Mouse (Mus musculus) large intestine, adult 2 months (tissue): ENCODE results near the gene Lypd4. TPM values are rescaled to one million over a fixed set of nuclear protein-coding genes. Genes with fewer than 3 reads are reported as not detected.
"Not testable (repeated sequence)": the region's sequence is repeated elsewhere in the genome, so short reads cannot be mapped to it uniquely, and the experiment has no call there.

Source experiments
- DNase-seq: peaks from one replicate; pipeline ENCODE4 v3.0.0-alpha.2; 2012; ENCODE audit warnings: low read depth, low spot score
- WGBS: fragments of 180-500 bp; shearing (Covaris S2); methylation state at CpG from one replicate; pipeline ENCODE4 v1.1.7; 2018; 5-methylcytosine and 5-hydroxymethylcytosine counted together
- polyA plus RNA-seq: library from polyadenylated mRNA; depleted of rRNA; stranded (reverse); fragments of >200 nt; gene quantifications from 2 replicates; pipeline ENCODE4 v1.2.3, GENCODE M21; 2012; rRNA removed

Lypd4 gene
- polyA plus RNA-seq, 1 experiment: not detected

DNA sequence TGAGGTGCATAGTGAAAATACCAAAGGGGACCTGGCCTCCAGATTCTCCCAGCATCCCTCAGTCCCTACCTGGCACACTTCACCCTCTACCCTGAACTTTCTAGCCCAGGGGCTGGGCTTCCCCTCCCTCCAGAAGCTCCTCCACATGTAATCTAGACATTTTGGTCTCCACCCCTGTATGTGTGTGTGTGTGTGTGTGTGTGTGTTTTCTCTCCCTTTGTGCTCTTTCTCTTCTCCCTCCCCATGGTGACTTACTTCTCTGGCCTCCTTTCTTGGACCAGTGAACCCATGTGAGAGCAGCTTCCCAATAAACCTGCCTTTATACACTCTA lies 16.5 kb downstream of the Lypd4 start:
- no peak for DNase-seq

DNA sequence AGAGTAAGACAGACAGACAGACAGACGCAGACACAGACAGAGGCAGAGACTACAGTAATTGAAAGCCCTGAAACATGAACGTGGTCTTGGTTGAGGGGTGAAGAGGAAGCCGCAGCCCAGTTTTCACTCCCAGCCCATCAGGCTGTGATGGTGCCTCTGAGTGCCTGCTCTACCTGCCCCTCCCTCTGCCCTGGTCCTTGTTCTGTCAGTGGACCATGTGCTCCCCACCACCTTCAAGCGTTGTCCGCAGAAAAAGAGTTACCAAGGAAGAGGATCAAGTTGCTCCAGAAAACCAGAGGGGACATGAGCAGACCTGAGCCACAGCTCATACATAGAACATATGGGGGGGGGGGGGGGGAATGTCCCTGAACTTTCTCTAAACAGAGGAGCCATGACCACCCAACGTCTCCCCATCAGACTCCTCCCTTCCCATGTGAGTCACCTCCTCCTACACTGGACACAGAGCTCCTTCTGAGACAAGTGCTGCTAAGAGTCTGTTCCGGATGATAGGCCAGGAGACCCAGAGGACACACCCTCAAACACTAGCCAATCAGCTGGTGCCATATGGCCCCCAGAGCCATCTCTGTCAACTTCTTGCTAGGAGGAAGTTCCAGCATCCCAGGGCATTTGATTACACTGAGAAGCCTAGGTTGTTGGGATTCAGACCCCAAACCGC lies 17.0 kb downstream of the Lypd4 start:
- no peak for DNase-seq
- 76% methylated on average over 8 of the region's 8 CpGs for WGBS

DNA sequence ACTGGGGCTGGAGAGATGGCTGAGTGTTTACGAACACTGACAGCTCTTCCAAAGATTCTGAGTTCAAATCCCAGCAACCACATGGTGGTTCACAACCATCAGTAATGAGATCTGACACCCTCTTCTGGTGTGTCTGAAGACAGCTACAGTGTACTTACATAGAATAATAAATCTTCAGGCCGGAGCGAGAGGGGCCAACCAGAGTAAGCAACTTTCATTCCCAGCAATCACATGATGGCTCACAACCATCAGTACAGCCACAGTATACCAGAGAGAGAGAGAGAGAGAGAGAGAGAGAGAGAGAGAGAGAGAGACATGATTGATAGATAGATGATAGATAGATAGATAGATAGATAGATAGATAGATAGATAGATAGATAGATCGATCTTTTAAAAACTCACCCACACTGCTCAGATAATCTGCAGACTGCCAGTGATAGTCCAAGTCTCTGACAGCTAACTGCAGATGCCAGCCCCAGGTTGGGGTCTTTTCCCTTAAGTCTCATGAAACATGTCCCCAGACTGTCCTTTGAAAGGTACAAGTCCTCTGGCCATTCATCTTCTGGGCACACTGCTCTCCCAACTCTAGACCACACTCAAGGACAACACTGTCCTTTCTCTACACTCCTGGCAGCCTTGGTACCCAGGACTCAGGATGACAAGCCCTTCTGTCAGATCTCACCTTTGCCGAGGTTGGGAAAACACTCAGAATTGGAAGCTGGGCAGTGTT lies 18.0 kb downstream of the Lypd4 start:
- WGBS: 81% methylated on average over 5 of the region's 5 CpGs
- DNase-seq: no peak

DNA sequence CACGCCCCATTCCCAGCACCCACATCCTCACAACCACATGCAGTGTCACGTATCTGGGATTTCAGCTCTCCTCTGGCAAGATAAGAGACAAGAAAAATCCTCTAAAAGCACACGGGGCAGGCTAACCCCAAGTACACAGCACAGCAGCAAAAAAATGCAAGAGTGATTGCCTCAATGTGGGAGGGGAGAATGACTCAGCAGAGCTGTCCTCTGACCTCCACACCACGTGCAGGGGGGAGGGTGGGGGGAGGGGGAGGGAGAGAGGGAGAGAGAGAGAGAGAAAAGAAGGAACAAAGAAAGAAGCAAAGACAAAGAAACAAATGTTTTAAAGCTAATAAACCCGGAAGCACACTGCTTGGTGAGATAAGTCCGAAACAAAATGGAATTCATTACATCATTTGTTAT lies 18.8 kb downstream of the Lypd4 start:
- no peak for DNase-seq
- WGBS: 14% methylated on average over 6 of the region's 6 CpGs

DNA sequence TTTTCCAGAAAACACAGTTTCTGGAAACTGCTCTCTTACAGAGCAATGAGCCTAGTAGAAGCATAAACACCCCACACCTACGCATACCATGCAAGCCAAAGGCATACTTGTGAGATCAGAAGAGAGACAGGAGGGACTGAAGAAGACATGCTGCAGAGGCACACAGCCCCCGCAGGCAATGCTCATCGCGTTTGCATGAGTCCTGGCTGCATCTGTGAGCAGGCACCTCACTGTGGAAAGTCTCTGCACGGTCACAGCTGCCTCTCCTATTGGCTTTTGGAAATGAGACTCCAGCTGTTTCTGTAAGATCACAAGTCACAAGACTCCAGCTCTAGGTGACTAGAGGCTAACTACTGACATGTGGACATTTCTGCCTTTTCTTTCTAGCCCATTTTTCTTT lies 19.6 kb downstream of the Lypd4 start:
- 18% methylated on average over 5 of the region's 5 CpGs for WGBS
- DNase-seq: no peak

DNA sequence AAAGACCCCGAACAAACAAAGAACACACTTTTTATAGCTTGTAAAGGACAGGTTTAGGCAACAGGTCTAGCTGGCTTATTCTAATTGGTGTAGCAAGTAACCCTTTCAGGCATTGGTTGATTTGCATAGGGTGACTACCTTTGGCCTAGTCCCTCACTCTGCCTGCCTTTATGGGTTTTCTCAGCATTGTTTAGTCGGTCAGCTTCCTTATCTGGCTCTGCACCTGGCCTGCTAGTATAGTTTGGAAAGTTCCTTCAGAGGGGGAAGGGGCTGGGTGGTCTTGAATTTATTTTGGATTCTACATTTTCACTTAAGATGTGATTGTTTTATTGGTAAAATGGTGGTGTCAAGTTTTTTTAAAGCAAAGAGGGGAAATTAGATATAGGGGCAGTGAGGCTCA lies 23.2 kb downstream of the Lypd4 start:
- not testable (repeated sequence) for DNase-seq
- WGBS: 17% methylated on average over 2 of the region's 2 CpGs

DNA sequence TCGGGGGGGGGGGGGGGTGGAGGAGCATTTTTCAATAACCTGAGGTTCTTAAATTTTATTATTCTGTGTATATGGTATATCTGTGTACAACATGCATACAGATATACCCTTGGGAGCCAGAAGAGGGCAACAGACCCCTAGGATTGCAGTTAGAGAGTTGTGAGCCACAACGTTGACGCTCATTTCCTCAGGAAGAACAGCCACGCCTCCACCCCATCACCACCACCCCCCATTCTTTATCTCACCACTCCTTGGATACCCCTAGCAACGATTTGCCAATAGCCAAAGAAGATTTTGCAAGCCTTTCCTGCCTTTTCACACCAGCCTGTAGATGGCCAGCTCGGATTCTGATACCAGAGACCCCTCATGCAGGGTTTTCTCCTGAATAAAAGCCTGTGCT lies 24.0 kb downstream of the Lypd4 start:
- 9% methylated on average over 6 of the region's 6 CpGs for WGBS
- no peak for DNase-seq

DNA sequence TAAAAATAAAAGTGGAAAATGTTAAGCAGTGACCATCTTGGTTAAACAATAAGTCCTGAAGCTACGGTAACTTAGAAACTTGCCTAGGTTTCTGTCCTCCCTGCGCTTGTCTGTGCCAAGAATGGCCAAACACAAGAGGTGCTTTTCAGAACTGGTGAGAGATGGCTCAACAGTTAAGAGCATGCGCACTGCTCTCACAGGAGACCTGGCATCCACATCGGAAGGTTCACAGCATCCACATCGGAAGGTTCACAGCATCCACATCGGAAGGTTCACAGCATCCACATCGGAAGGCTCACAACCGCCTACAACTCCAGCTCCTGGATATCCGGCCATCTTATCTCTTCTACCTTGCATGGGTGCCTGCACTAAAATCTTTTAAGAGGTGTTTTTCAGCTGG lies 24.6 kb downstream of the Lypd4 start:
- WGBS: 85% methylated on average over 9 of the region's 9 CpGs
- no peak for DNase-seq

DNA sequence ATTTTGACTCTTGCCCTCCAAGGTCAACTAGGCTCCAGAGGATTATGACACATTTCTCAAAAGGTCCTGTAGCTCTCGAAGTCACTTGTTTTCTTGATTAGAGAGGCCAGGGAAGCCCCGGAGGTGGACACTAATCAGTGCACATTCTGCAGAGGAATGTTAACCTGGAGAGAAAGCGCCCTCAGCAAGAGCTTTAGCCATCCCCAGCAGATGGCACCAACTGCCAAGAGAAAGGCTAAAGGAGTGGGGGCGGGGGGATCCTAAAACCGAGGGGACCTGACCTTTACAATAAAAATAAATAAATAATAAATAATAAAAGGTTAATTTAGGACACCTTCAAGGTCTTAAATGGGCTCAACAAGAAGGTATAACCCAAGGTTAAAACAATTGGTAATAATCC lies 25.6 kb downstream of the Lypd4 start:
- 46% methylated on average over 5 of the region's 5 CpGs for WGBS
- no peak for DNase-seq

DNA sequence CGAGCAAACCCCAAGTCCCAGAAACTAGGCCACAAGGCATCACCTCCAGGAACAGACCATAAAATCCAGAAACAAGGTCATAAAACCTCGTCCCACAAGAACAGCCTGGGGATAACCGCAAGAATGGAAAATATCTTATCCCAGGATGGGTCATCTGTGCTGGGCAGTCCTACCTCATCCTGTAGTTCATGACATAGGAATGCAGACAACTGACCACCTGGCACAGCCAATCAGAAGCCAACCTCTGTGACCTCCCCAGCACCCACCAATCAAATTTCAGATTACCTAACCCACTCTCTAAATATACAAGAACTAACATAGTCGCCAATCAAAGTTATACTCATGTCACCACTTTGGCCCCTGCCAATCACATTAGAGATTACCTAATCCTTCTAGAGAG lies 28.7 kb downstream of the Lypd4 start:
- WGBS: 26% methylated on average over 4 of the region's 4 CpGs
- DNase-seq: no peak

DNA sequence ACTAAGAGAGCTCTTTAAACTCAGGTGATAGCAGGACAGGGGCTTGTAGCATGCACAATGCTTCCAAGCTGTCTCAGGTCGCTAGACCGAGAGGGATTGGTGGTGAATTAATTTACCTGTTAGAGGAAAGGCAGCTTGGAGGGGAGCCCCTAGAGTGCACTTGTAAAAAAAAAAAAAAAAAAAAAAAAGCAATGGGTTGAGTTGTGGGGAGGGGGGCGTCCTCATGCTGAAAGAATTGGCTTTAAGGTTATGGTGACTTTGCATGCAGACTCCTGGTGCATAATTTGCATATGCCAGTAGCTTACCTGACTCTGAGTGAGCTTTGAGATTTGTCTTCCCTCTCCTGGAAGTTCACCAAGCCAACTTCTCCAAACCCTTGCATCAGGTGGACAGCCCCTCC lies 29.4 kb downstream of the Lypd4 start:
- WGBS: 70% methylated on average over 3 of the region's 3 CpGs
- no peak for DNase-seq

DNA sequence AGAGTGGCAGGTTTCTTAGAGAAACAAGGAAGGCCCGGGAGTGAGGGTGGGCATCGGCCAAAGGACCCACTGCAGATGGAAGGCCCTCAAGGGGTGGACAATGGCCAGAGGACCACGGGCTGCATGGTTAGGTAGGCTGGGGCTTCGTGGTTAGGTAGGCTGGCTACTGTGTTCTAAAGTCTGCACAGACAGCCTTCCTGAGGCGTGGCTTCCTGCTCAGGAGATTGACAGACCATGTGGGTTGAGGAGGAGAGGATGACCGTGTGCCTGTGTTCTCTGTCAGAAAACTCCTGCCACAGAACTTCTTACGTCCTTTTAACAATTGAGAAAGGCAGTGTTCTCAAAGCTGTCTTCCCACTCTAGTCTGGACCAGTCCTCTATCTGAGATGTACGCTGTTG lies 30.3 kb downstream of the Lypd4 start:
- DNase-seq: no peak
- 67% methylated on average over 8 of the region's 8 CpGs for WGBS

DNA sequence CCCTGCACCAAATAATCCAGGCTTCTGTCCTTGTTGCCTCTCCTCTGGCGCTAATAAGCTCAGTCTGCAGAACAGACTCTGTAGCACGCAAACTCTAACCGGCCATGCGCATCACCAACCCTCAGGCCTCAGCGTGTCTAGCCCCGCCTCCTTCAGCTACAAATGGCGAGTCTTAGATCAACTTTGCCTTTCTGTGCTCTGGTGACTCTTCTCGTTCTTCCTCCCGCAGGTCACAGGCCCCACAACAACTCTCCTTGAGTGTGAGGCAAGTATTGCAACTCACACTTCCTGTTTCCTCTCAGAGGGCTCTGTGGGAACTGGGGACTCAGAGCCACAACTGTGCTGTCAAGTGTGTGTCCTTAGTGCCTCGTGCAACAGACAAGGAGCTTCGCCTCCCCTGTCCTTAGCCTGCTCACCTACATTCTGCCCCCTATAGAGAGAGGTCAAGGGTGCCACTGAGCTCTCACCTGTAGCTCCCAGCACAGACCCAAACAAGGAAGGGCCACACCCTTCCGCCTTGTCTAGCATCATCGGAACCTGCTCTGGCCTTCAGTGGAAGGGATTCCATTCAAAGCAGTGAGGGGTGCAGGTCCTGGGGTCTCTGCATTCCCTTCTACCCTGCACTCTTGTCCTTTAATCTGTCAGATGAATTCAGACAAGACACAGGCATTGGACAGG lies 30.9 kb downstream of the Lypd4 start:
- DNase-seq: not testable (repeated sequence)
- 50% methylated on average over 12 of the region's 13 CpGs for WGBS

DNA sequence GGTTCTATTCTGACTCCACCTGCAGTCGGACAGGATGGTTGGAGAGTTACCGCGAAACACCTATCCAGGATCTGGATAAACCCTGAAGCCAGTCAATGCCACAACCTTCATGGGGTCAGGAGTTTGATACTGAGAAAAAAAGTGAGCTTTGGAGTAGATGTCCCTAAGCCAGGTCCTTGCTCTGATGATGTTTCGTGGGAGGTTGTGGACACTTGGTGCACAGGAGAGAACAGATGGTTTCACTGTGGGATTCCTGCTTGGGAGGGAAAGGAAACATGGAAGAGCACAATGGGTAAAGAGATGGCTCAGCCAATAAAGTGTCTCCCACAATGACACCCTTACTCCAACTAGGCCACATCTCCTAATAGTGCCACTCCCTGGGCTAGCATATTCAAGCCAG lies 42.6 kb downstream of the Lypd4 start:
- DNase-seq: no peak
- 87% methylated on average over 4 of the region's 4 CpGs for WGBS

DNA sequence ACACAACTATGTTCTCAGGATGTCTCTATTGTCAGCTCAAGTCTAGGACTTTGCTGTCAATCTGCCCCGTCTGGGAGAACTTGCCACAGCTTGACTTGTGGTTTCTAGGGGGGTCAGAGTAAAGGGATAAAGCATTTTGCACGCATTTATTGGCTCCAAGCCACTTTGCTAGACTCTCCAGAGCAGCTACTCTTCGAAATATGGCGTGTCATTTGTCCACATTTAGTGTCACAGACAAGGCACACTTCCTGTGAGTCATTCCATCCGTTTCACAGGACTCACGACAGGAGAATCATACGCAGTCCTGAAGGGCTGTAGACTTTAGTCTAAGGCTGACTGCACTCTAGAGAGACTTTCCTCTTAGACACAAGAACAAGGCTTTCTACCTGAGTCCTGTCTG lies 45.3 kb downstream of the Lypd4 start:
- no peak for DNase-seq
- 45% methylated on average over 7 of the region's 7 CpGs for WGBS

DNA sequence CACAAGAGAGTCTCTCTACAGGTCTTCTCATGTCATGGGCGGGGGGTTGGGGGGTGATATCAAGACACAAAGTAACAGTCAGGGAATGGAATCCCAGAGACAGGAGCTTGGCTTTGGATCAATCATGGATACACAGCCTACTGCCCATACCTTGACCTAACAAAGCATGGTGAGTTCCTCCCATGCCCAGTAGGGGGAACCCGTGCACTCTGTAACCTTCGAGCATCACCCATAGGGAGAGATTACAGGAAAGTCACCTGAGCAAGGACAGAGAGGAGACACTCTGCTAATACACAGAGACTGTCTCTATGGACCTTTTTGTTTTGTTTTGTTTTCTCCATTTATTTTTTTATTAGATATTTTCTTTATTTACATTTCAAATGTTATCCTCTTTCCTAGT lies 52.2 kb downstream of the Lypd4 start:
- DNase-seq: peak; percentile 65
- WGBS: under 1% methylated on average over 3 of the region's 3 CpGs

Other genes starting within 250 kb of the Lypd4 start
- 0.14 and 0.25 TPM in 2 replicates for gene Lypd3, start 233.4 kb downstream of the Lypd4 start, polyA plus RNA-seq
- not detected in 2 replicates for gene Tex101, start 193.3 kb downstream of the Lypd4 start, polyA plus RNA-seq
- not detected in 2 replicates for gene BC049730, start 160.7 kb downstream of the Lypd4 start, polyA plus RNA-seq
- not detected in 2 replicates for gene Gm4763, start 143.0 kb downstream of the Lypd4 start, polyA plus RNA-seq
- gene Cd177, start 109.6 kb downstream of the Lypd4 start, polyA plus RNA-seq: 20.1 and 21.8 TPM in 2 replicates
- 23.2 and 28.2 TPM in 2 replicates for gene Ceacam10, start 92.7 kb downstream of the Lypd4 start, polyA plus RNA-seq
- 4.1 and 5.9 TPM in 2 replicates for gene Gm9844, start 7.7 kb downstream of the Lypd4 start, polyA plus RNA-seq
- gene Dmrtc2, start 116 bp upstream of the Lypd4 start, polyA plus RNA-seq: not detected in 2 replicates
- 648 and 720 TPM in 2 replicates for gene Rps19, start 14.4 kb upstream of the Lypd4 start, polyA plus RNA-seq
- 60.4 and 84.9 TPM in 2 replicates for gene Cd79a, start 27.4 kb upstream of the Lypd4 start, polyA plus RNA-seq
- 114 and 145 TPM in 2 replicates for gene Arhgef1, start 33.0 kb upstream of the Lypd4 start, polyA plus RNA-seq
- gene Gm4881, start 74.6 kb upstream of the Lypd4 start, polyA plus RNA-seq: not detected in 2 replicates
- gene Rabac1, start 102.8 kb upstream of the Lypd4 start, polyA plus RNA-seq: 189 and 214 TPM in 2 replicates
- 1.8 and 3.3 TPM in 2 replicates for gene Atp1a3, start 136.0 kb upstream of the Lypd4 start, polyA plus RNA-seq
- gene Grik5, start 202.4 kb upstream of the Lypd4 start, polyA plus RNA-seq: 6.4 and 8.7 TPM in 2 replicates
- 16.8 and 20.6 TPM in 2 replicates for gene Zfp574, start 202.6 kb upstream of the Lypd4 start, polyA plus RNA-seq